Mouse (Mus musculus) ES-Bruce4 (cell line): ENCODE results near the gene Atad5.

Experiments
- CTCF ChIP-seq: IDR thresholded peaks from one replicate; pipeline ENCODE4 v1.8.1; 2011; ENCODE audit warnings: low read depth, low read length
- POLR2A ChIP-seq: IDR thresholded peaks from one replicate; pipeline ENCODE4 v1.8.1; 2011; ENCODE audit warnings: low read length; ENCODE audit not compliant: insufficient read depth

GRCm38 (mm10) chr11:80181021-80181749 lies 92.0 kb downstream of the Atad5 start:
- TF ChIP-seq CTCF (no peak), POLR2A (no peak)
